Mouse (Mus musculus) heart, adult 2 months (tissue): ENCODE results near the gene Gale. TPM values are rescaled to one million over a fixed set of nuclear protein-coding genes. Genes with fewer than 3 reads are reported as not detected.
A peak's percentile ranks its signal among the peaks of the same experiment; 100 is the strongest.

Experiments
- DNase-seq, 2 experiments: peaks; one replicate each; pipeline ENCODE4 v3.0.0; 2021
- H3K27ac ChIP-seq: fragments of 200-600 bp; 2 replicates; pipeline ENCODE4 v1.8.1; 2022
- H3K27me3 ChIP-seq: fragments of 200-500 bp; 2 replicates; pipeline ENCODE4 v1.6.1; 2012; ENCODE audit warnings: mild to moderate bottlenecking, low read length, inconsistent platforms, mixed read lengths; ENCODE audit not compliant: control insufficient read depth, insufficient read depth
- H3K36me3 ChIP-seq: fragments of 200-500 bp; 2 replicates; pipeline ENCODE4 v1.6.1; 2012; ENCODE audit warnings: low read length, inconsistent platforms; ENCODE audit not compliant: control insufficient read depth, insufficient read depth
- H3K4me1 ChIP-seq: fragments of 200-500 bp; 2 replicates; pipeline ENCODE4 v1.6.1; 2011; ENCODE audit warnings: low read length; ENCODE audit not compliant: control insufficient read depth, insufficient read depth
- H3K4me3 ChIP-seq: fragments of 200-600 bp; 2 replicates; pipeline ENCODE4 v1.8.1; 2022
- H3K79me2 ChIP-seq: fragments of 200-500 bp; replicated peaks from 2 replicates; pipeline ENCODE4 v1.6.1; 2012; ENCODE audit warnings: mild to moderate bottlenecking, inconsistent platforms, low read length, moderate library complexity, mixed read lengths; ENCODE audit not compliant: control insufficient read depth, insufficient read depth
- H3K9ac ChIP-seq: fragments of 200-500 bp; 2 replicates; pipeline ENCODE4 v1.6.1; 2012; ENCODE audit warnings: low read depth, mild to moderate bottlenecking, control low read depth, inconsistent platforms, low read length, mixed read lengths
- CTCF ChIP-seq: fragments of 200-600 bp; IDR thresholded peaks from 2 replicates; pipeline ENCODE4 v1.8.1; 2022; ENCODE audit warnings: antibody characterized with exemption, mild to moderate bottlenecking, moderate library complexity
- EP300 ChIP-seq: fragments of 200-500 bp; IDR thresholded peaks from 2 replicates; pipeline ENCODE4 v1.6.1; 2011; ENCODE audit warnings: low read depth, low read length, control low read depth; ENCODE audit not compliant: insufficient read depth
- POLR2A ChIP-seq: fragments of 200-500 bp; IDR thresholded peaks from 2 replicates; pipeline ENCODE4 v1.6.1; 2011; ENCODE audit warnings: mild to moderate bottlenecking, low read depth, low read length, control low read depth; ENCODE audit not compliant: insufficient read depth
- WGBS: fragments of 180-500 bp; shearing (Covaris S2); methylation state at CpG from one replicate; pipeline ENCODE4 v1.1.7; 2018; 5-methylcytosine and 5-hydroxymethylcytosine counted together
- intact Hi-C: fragments of 180-260 bp; cut with DNase I; formaldehyde crosslinking; loops from one replicate; pipeline ENCODE4 v1.15.1; 2025
- polyA plus RNA-seq: library from polyadenylated mRNA; depleted of rRNA; stranded (reverse); fragments of >200 nt; gene quantifications from 2 replicates; pipeline ENCODE4 v1.2.3, GENCODE M21; 2012
- total RNA-seq, 2 experiments: library from RNA; stranded (reverse); gene quantifications; 2 replicates each; pipeline ENCODE4 v1.2.3; 2021

Gale gene
- total and polyA plus RNA-seq, 3 experiments: 1.6 to 4.6 (median 2.0) TPM

GRCm38 (mm10) chr4:135929405-135929804 lies 34.1 kb upstream of the Gale start:
- Histone ChIP-seq H3K79me2 (no peaks in the 10 kb centered on the region), H3K36me3 (no peaks in the 10 kb centered on the region), H3K27me3 (no peaks in the 10 kb centered on the region), H3K27ac (no peak overlapping the region), H3K4me3 (no peak overlapping the region), H3K9ac (no peak overlapping the region), H3K4me1 (no peaks in the 10 kb centered on the region)
- intact Hi-C loops: no loop called here
- DNase-seq: no peak
- 86% methylated on average over 5 of the region's 5 CpGs for WGBS
- TF ChIP-seq CTCF (no peak), POLR2A (no peak), EP300 (no peak)

- Histone ChIP-seq H3K27me3 (no peaks in the 10 kb centered on the region), H3K9ac (no peak overlapping the region), H3K79me2 (no peaks in the 10 kb centered on the region), H3K4me3 (no peak overlapping the region), H3K4me1 (no peaks in the 10 kb centered on the region), H3K27ac (no peak overlapping the region), H3K36me3 (no peaks in the 10 kb centered on the region)
- no peak for DNase-seq
- WGBS: 89% methylated on average over 9 of the region's 9 CpGs
- no peak for TF ChIP-seq POLR2A
- no peak for TF ChIP-seq CTCF
- no peak for TF ChIP-seq EP300
- intact Hi-C loops: loop anchor here (2.0 to 5.0 kb wide), 2 partner anchors 39 to 223 kb away; no protein-coding TSS in a partner anchor
Measured at GRCm38 (mm10) chr4:135929828-135930227, 33.7 kb upstream of the Gale start.

- no peak for DNase-seq
- Histone ChIP-seq H3K79me2 (no peaks in the 10 kb centered on the region), H3K27ac (no peak overlapping the region), H3K4me3 (no peak overlapping the region), H3K9ac (no peak overlapping the region), H3K36me3 (no peaks in the 10 kb centered on the region), H3K4me1 (no peaks in the 10 kb centered on the region), H3K27me3 (no peaks in the 10 kb centered on the region)
- TF ChIP-seq POLR2A: no peak
- no peak for TF ChIP-seq CTCF
- no peak for TF ChIP-seq EP300
- intact Hi-C loops: loop anchor here (2.0 to 5.0 kb wide), 2 partner anchors 39 to 223 kb away; no protein-coding TSS in a partner anchor
- 93% methylated on average over 8 of the region's 8 CpGs for WGBS
Measured at GRCm38 (mm10) chr4:135930239-135930638, 33.3 kb upstream of the Gale start.

GRCm38 (mm10) chr4:135931832-135932231 lies 31.7 kb upstream of the Gale start:
- intact Hi-C loops: loop anchor here (2.0 to 5.0 kb wide), 2 partner anchors 41 to 225 kb away; no protein-coding TSS in a partner anchor
- H3K27me3 ChIP-seq: no peaks in the 10 kb centered on the region
- 0 out of 2 replicates have a peak, but pooled peaks have one; percentile 40 for TF ChIP-seq EP300
- TF ChIP-seq CTCF: peak; percentile 79
- no peak for TF ChIP-seq POLR2A
- no peaks in the 10 kb centered on the region for H3K36me3 ChIP-seq
- H3K79me2 ChIP-seq: no peaks in the 10 kb centered on the region
- H3K4me1 ChIP-seq: no peaks in the 10 kb centered on the region; the same call in 1 of the 2 replicates
- DNase-seq: no peak
- no peak overlapping the region for H3K27ac ChIP-seq
- H3K9ac ChIP-seq: no peak overlapping the region
- 71% methylated on average over 5 of the region's 5 CpGs for WGBS
- H3K4me3 ChIP-seq: no peak overlapping the region

GRCm38 (mm10) chr4:135934708-135935500 lies 28.6 kb upstream of the Gale start:
- no peaks in the 10 kb centered on the region for H3K36me3 ChIP-seq
- no peak overlapping the region for H3K9ac ChIP-seq
- TF ChIP-seq EP300 (no peak), POLR2A (no peak), CTCF (no peak)
- no peaks in the 10 kb centered on the region; the same call in 1 of the 2 replicates for H3K4me1 ChIP-seq
- H3K79me2 ChIP-seq: no peaks in the 10 kb centered on the region
- DNase-seq: no peak
- no peak overlapping the region for H3K4me3 ChIP-seq
- peak overlapping the region; percentile 9; the same call in 1 of the 2 replicates for H3K27ac ChIP-seq
- intact Hi-C loops: loop anchor here (5.0 kb wide), 1 partner anchor 228 kb away; no protein-coding TSS in a partner anchor
- no peaks in the 10 kb centered on the region for H3K27me3 ChIP-seq
- WGBS: 49% methylated on average over 12 of the region's 12 CpGs

- Histone ChIP-seq H3K9ac (no peak overlapping the region), H3K27me3 (no peaks in the 10 kb centered on the region), H3K79me2 (no peaks in the 10 kb centered on the region), H3K27ac (peak overlapping the region; percentile 9; the same call in 1 of the 2 replicates), H3K4me3 (no peak overlapping the region), H3K4me1 (no peaks in the 10 kb centered on the region; the same call in 1 of the 2 replicates), H3K36me3 (no peaks in the 10 kb centered on the region)
- intact Hi-C loops: no loop called here
- TF ChIP-seq EP300 (no peak), POLR2A (no peak), CTCF (no peak)
- DNase-seq: peak; percentile 51 to 52
- 41% methylated on average over 5 of the region's 5 CpGs for WGBS
Measured at GRCm38 (mm10) chr4:135935502-135935901, 28.0 kb upstream of the Gale start.
